18 mouse cellular contexts compared by ENCODE assay signal in the genomic region with DNA sequence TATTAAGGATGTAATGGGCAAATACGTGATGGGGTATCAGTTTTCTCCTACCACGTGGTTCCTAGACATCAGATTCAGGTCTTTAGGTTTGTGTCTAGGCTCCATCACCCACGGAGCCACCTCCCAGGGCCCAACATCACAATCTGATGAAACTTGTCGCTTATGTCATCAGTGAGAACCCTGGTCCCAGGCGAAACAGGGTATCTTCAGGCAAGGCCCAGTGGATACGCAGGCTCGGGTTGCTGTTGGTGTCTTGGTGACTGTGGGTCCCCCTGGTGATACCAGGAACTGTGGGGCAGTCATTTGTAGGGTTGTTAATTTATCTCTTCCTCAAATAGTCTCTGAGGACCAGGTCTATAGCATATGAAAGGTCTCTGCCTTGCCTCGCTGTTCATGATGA. TPM values are rescaled to one million over a fixed set of nuclear protein-coding genes. Genes with fewer than 3 reads are reported as not detected.
DNase-seq lines count a peak whose midpoint lies in the region; ATAC-seq and TF ChIP-seq lines count a peak whose summit lies in the region.
"Had no signal": no experiment of that assay in that cellular context is flagged by ENCODE, and none has a peak within 500 bp of the region (broad histone marks: within the 10 kb centered on the region; RNA-seq: fewer than 3 reads in every experiment).

No protein-coding gene starts in this region.

- H3K9me3 ChIP-seq in lung, embryonic 14.5 days (ENCODE audit: low read depth, low read length) = no peaks in the 10 kb centered on the region
- H3K9me3 ChIP-seq in embryonic facial prominence, embryonic 15.5 days (replicated peaks) = no peaks in the 10 kb centered on the region
- no peaks in the 10 kb centered on the region for H3K9me3 ChIP-seq in limb, embryonic 14.5 days (ENCODE audit: control insufficient read depth, low read length)

- no peak for TF ChIP-seq POLR2A in heart, adult 2 months (IDR thresholded peaks at IDR 0.05; ENCODE audit: insufficient read depth, low read depth, low read length)
- TF ChIP-seq POLR2A in limb, embryonic 14.5 days (IDR thresholded peaks at IDR 0.05; ENCODE audit: borderline replicate concordance, extremely low read depth, insufficient read depth, insufficient read length) = no peak

- ATAC-seq in lung, embryonic 14.5 days (ENCODE audit: insufficient read depth) = no peak
- no peak for ATAC-seq in embryonic facial prominence, embryonic 15.5 days (ENCODE audit: insufficient number of reproducible peaks, low FRiP score, low TSS enrichment, low read depth)
- ATAC-seq in limb, embryonic 14.5 days (ENCODE audit: low FRiP score, low read depth) = no peak

- peak overlapping the region; percentile 32; the same call in 1 of the 2 replicates for H3K4me3 ChIP-seq in heart, adult 2 months
- no peak overlapping the region for H3K4me3 ChIP-seq in lung, embryonic 14.5 days (ENCODE audit: low read depth, low read length)
- H3K4me3 ChIP-seq in embryonic facial prominence, embryonic 15.5 days (replicated peaks) = no peak overlapping the region
- no peak overlapping the region; the same call in 1 of the 2 replicates for H3K4me3 ChIP-seq in limb, embryonic 14.5 days (replicated peaks; ENCODE audit: low read length)
- H3K4me3 ChIP-seq: erythroblast, embryonic 14.5 days had no signal

- no peak for DNase-seq in heart, adult 2 months
- no peak for DNase-seq in heart, postnatal 14 days
- no peak for DNase-seq in lung, embryonic 14.5 days
- DNase-seq in lung, adult 18-20 months = no peak
- no peak for DNase-seq in limb, embryonic 14.5 days (ENCODE audit: low spot score)
- DNase-seq in adrenal gland, adult 2 months = no peak
- no peak for DNase-seq in gastrocnemius, postnatal 14 days
- DNase-seq: cerebellum, adult 9-11 months; kidney, adult 8-10 months; thymus, postnatal 36 days had no signal

- H3K27ac ChIP-seq in heart, adult 2 months = peak overlapping the region; percentile 89
- H3K27ac ChIP-seq in lung, embryonic 14.5 days (ENCODE audit: low read depth) = peak overlapping the region; percentile 77; the same call in 1 of the 2 replicates
- H3K27ac ChIP-seq in embryonic facial prominence, embryonic 15.5 days (replicated peaks) = peak overlapping the region; percentile 58
- peak overlapping the region; percentile 43; the same call in 1 of the 2 replicates for H3K27ac ChIP-seq in limb, embryonic 14.5 days (replicated peaks; ENCODE audit: low read depth, low read length)

- WGBS in heart, adult 2 months = 34% methylated on average over 8 of the region's 8 CpGs
- 72% methylated on average over 8 of the region's 8 CpGs for WGBS in lung, embryonic 14.5 days
- WGBS in embryonic facial prominence, embryonic 15.5 days = 76% methylated on average over 8 of the region's 8 CpGs
- WGBS in limb, embryonic 14.5 days = 79% methylated on average over 8 of the region's 8 CpGs

- no peak for TF ChIP-seq CTCF in heart, adult 2 months (IDR thresholded peaks at IDR 0.05)
- TF ChIP-seq CTCF in lung, embryonic 14.5 days (IDR thresholded peaks at IDR 0.05; ENCODE audit: low read depth) = no peak

- H3K27me3 ChIP-seq in heart, adult 2 months (ENCODE audit: control insufficient read depth, insufficient read depth, low read length) = no peaks in the 10 kb centered on the region
- H3K27me3 ChIP-seq in lung, embryonic 14.5 days (ENCODE audit: insufficient read depth, low read length) = no peaks in the 10 kb centered on the region
- H3K27me3 ChIP-seq in embryonic facial prominence, embryonic 15.5 days = no peaks in the 10 kb centered on the region
- H3K27me3 ChIP-seq in limb, embryonic 14.5 days (ENCODE audit: control insufficient read depth, insufficient read depth, low read length) = no peaks in the 10 kb centered on the region

- peak overlapping the region; percentile 45 for H3K9ac ChIP-seq in heart, adult 2 months (ENCODE audit: low read depth, low read length)
- no peak overlapping the region for H3K9ac ChIP-seq in lung, embryonic 14.5 days
- no peak overlapping the region for H3K9ac ChIP-seq in embryonic facial prominence, embryonic 15.5 days
- H3K9ac ChIP-seq in limb, embryonic 14.5 days (ENCODE audit: low read depth, low read length, severe bottlenecking) = 0 out of 2 replicates have a peak overlapping the region, but pooled peaks have one; percentile 31

- peak overlapping the region; percentile 36; the same call in 1 of the 2 replicates for H3K4me2 ChIP-seq in lung, embryonic 14.5 days
- H3K4me2 ChIP-seq in embryonic facial prominence, embryonic 15.5 days (replicated peaks) = 0 out of 2 replicates have a peak overlapping the region, but pooled peaks have one; percentile 1
- H3K4me2 ChIP-seq in limb, embryonic 14.5 days (replicated peaks; ENCODE audit: low read depth, low read length, severe bottlenecking) = 0 out of 2 replicates have a peak overlapping the region, but pooled peaks have one; percentile 25

- H3K4me1 ChIP-seq in heart, adult 2 months (ENCODE audit: control insufficient read depth, insufficient read depth, low read length) = peaks cover 45% of the 10 kb centered on the region
- H3K4me1 ChIP-seq in lung, embryonic 14.5 days (ENCODE audit: insufficient read depth) = peaks cover 62% of the 10 kb centered on the region
- H3K4me1 ChIP-seq in embryonic facial prominence, embryonic 15.5 days = peaks cover 83% of the 10 kb centered on the region
- peaks cover 71% of the 10 kb centered on the region for H3K4me1 ChIP-seq in limb, embryonic 14.5 days (ENCODE audit: control insufficient read depth, insufficient read depth, low read length)

- intact Hi-C loops in heart, adult 2 months (cut with DNase I) = no loop called here
- intact Hi-C loops in heart, postnatal 14 days (cut with DNase I) = no loop called here
- intact Hi-C loops in gastrocnemius, postnatal 14 days (cut with DNase I; ENCODE audit: low total_unique reads) = no loop called here

- peaks cover 7% of the 10 kb centered on the region; the same call in 1 of the 2 replicates for H3K36me3 ChIP-seq in heart, adult 2 months (ENCODE audit: control insufficient read depth, insufficient read depth, low read length)
- H3K36me3 ChIP-seq in lung, embryonic 14.5 days (ENCODE audit: insufficient read depth) = 0 out of 2 replicates have a peak, but pooled peaks cover 4% of the 10 kb centered on the region
- H3K36me3 ChIP-seq in embryonic facial prominence, embryonic 15.5 days = no peaks in the 10 kb centered on the region
- no peaks in the 10 kb centered on the region; the same call in 1 of the 2 replicates for H3K36me3 ChIP-seq in limb, embryonic 14.5 days (ENCODE audit: control insufficient read depth, insufficient read depth, low read length)

- H3K79me2 ChIP-seq in heart, adult 2 months (replicated peaks; ENCODE audit: control insufficient read depth, insufficient read depth, low read length) = peaks cover 5% of the 10 kb centered on the region

- no peak for TF ChIP-seq EP300 in heart, adult 2 months (IDR thresholded peaks at IDR 0.05; ENCODE audit: insufficient read depth, low read depth, low read length)

RNA-seq across cellular contexts. Expression of a gene that starts 4.7 kb away (rescaled TPM):
- 100 to 1,000 TPM; 174 to 190 TPM for total RNA-seq in heart, adult 2 months (2021)
- polyA plus RNA-seq in heart, adult 2 months (2012; rRNA removed) = 86.7 and 114 TPM in 2 replicates
- 100 to 1,000 TPM; 436 to 447 TPM for total RNA-seq in heart, postnatal 14 days (2021)
- polyA plus RNA-seq in lung, embryonic 14.5 days (2014; fragmentation: Nextera tagmentation; extraction: Ambion mirVana) = 51.2 and 58.1 TPM in 2 replicates
- 48.5 and 49.1 TPM in 2 replicates for polyA plus RNA-seq in embryonic facial prominence, embryonic 15.5 days (2015; fragmentation: Nextera tagmentation; extraction: Ambion mirVana)
- polyA plus RNA-seq in limb, embryonic 14.5 days (2012; rRNA removed) = 97.4 and 126 TPM in 2 replicates
- polyA plus RNA-seq in limb, embryonic 14.5 days (2014; fragmentation: Nextera tagmentation; extraction: Ambion mirVana) = 65.6 and 68.4 TPM in 2 replicates
- 100 to 1,000 TPM in 1 of 2 experiments, 10 to 100 TPM in 1; 87.4 to 150 TPM for total RNA-seq in adrenal gland, adult 2 months (2021)
- 122 and 125 TPM in 2 replicates for polyA plus RNA-seq in adrenal gland, adult 2 months (2012; rRNA removed)
- 100 to 1,000 TPM; 193 to 224 TPM for total RNA-seq in gastrocnemius, postnatal 14 days (2021)
- total RNA-seq: hematopoietic stem cell, adult 5-6 weeks had no signal

RNA-seq across cellular contexts. Expression of a gene that starts 20.2 kb away (rescaled TPM):
- not detected for total RNA-seq in heart, adult 2 months (2021)
- 0.38 and 0.57 TPM in 2 replicates for polyA plus RNA-seq in heart, adult 2 months (2012; rRNA removed)
- total RNA-seq in heart, postnatal 14 days (2021) = not detected
- polyA plus RNA-seq in lung, embryonic 14.5 days (2014; fragmentation: Nextera tagmentation; extraction: Ambion mirVana) = not detected in 2 replicates
- not detected in 2 replicates for polyA plus RNA-seq in embryonic facial prominence, embryonic 15.5 days (2015; fragmentation: Nextera tagmentation; extraction: Ambion mirVana)
- polyA plus RNA-seq in limb, embryonic 14.5 days (2012; rRNA removed) = 0.23 and 0.26 TPM in 2 replicates
- 0.30 TPM in 1 of 2 replicates, not detected in the other for polyA plus RNA-seq in limb, embryonic 14.5 days (2014; fragmentation: Nextera tagmentation; extraction: Ambion mirVana)
- total RNA-seq in adrenal gland, adult 2 months (2021) = not detected
- not detected in 2 replicates for polyA plus RNA-seq in adrenal gland, adult 2 months (2012; rRNA removed)
- total RNA-seq in gastrocnemius, postnatal 14 days (2021) = not detected
- total RNA-seq: hematopoietic stem cell, adult 5-6 weeks; layer of hippocampus, postnatal 25 days; megakaryocyte, adult 5-6 weeks; MEL had no signal
- polyA plus RNA-seq: erythroblast, embryonic 14.5 days; frontal cortex, adult 2 months; limb, embryonic 11.5 days had no signal

RNA-seq across cellular contexts. Expression of a gene that starts 42.9 kb away (rescaled TPM):
- not detected for total RNA-seq in heart, adult 2 months (2021)
- 0.32 TPM in 1 of 2 replicates, not detected in the other for polyA plus RNA-seq in heart, adult 2 months (2012; rRNA removed)
- not detected for total RNA-seq in heart, postnatal 14 days (2021)
- polyA plus RNA-seq in lung, embryonic 14.5 days (2014; fragmentation: Nextera tagmentation; extraction: Ambion mirVana) = not detected in 2 replicates
- polyA plus RNA-seq in embryonic facial prominence, embryonic 15.5 days (2015; fragmentation: Nextera tagmentation; extraction: Ambion mirVana) = not detected in 2 replicates
- polyA plus RNA-seq in limb, embryonic 14.5 days (2012; rRNA removed) = 0.29 and 0.55 TPM in 2 replicates
- 0.28 TPM in 1 of 2 replicates, not detected in the other for polyA plus RNA-seq in limb, embryonic 14.5 days (2014; fragmentation: Nextera tagmentation; extraction: Ambion mirVana)
- not detected for total RNA-seq in adrenal gland, adult 2 months (2021)
- polyA plus RNA-seq in adrenal gland, adult 2 months (2012; rRNA removed) = 0.16 and 0.33 TPM in 2 replicates
- not detected for total RNA-seq in gastrocnemius, postnatal 14 days (2021)
- total RNA-seq: hematopoietic stem cell, adult 5-6 weeks; layer of hippocampus, postnatal 25 days; megakaryocyte, adult 5-6 weeks; MEL had no signal
- polyA plus RNA-seq: erythroblast, embryonic 14.5 days; frontal cortex, adult 2 months; limb, embryonic 11.5 days had no signal

Comparison
In these comparisons a context has a peak if more than half of its experiments do, and no peak if none do; other contexts are left out.
1. H3K9ac ChIP-seq: peak in heart, adult 2 months (single experiment) and limb, embryonic 14.5 days (single experiment); none in lung, embryonic 14.5 days (single experiment) and embryonic facial prominence, embryonic 15.5 days (single experiment).
2. Peak in every context shown above with its lines, with median percentiles within 50 percentile points of each other: H3K27ac ChIP-seq and H3K4me2 ChIP-seq.